Mouse (Mus musculus): ENCODE data around the gene Cyp2c69. TPM values are rescaled to one million over a fixed set of nuclear protein-coding genes. Genes with fewer than 3 reads are reported as not detected.
"Not testable (repeated sequence)": the region's sequence is repeated elsewhere in the genome, so short reads cannot be mapped to it uniquely, and the experiment has no call there.

The Cyp2c69 gene
- total RNA-seq (2014; rRNA removed; ENCODE audit: low replicate concordance) (not detected in 2 replicates), polyA plus RNA-seq (2015; fragmentation: Nextera tagmentation; extraction: Ambion mirVana) (not detected in 2 replicates)

- H3K9me3 ChIP-seq (replicated peaks; ENCODE audit: control insufficient read depth, low read length); ATAC-seq (ENCODE audit: insufficient read depth, low read depth); H3K36me3 ChIP-seq (replicated peaks; ENCODE audit: control insufficient read depth, insufficient read depth, low read length); H3K9ac ChIP-seq (replicated peaks; ENCODE audit: low read depth, low read length); H3K27ac ChIP-seq (ENCODE audit: low read depth); H3K4me2 ChIP-seq (ENCODE audit: low read depth, low read length); H3K4me3 ChIP-seq (ENCODE audit: low read depth, low read length); DNase-seq (ENCODE audit: low spot score); H3K4me1 ChIP-seq (ENCODE audit: control insufficient read depth, insufficient read depth); H3K27me3 ChIP-seq (ENCODE audit: control insufficient read depth, insufficient read depth, low read length): not testable (repeated sequence)
- WGBS: 71% methylated on average over 3 of the region's 3 CpGs
Measured at GRCm38 (mm10) chr19:39886699-39887098, at the start of gene Cyp2c69. TSS of gene Cyp2c69 (minus strand) at chr19:39886799.

GRCm38 (mm10) chr19:39935396-39935795, 48.8 kb upstream of the Cyp2c69 start:
- 87% methylated on average over 2 of the region's 2 CpGs for WGBS
- H3K27ac ChIP-seq (ENCODE audit: low read depth): no peak overlapping the region
- ATAC-seq (ENCODE audit: insufficient read depth, low read depth) (no peak), DNase-seq (ENCODE audit: low spot score) (no peak)
- H3K4me2 ChIP-seq (ENCODE audit: low read depth, low read length): no peak overlapping the region
- H3K27me3 ChIP-seq (ENCODE audit: control insufficient read depth, insufficient read depth, low read length): no peaks in the 10 kb centered on the region
- H3K36me3 ChIP-seq (replicated peaks; ENCODE audit: control insufficient read depth, insufficient read depth, low read length): no peaks in the 10 kb centered on the region
- H3K4me3 ChIP-seq (ENCODE audit: low read depth, low read length): no peak overlapping the region
- H3K9ac ChIP-seq (replicated peaks; ENCODE audit: low read depth, low read length): no peak overlapping the region
- no peak for TF ChIP-seq EP300 (IDR thresholded peaks at IDR 0.05; ENCODE audit: low read depth)
- no peak for TF ChIP-seq CTCF (IDR thresholded peaks at IDR 0.05; ENCODE audit: low read depth)
- H3K4me1 ChIP-seq (ENCODE audit: control insufficient read depth, insufficient read depth): no peaks in the 10 kb centered on the region
- no peaks in the 10 kb centered on the region; the same call in 1 of the 2 replicates for H3K9me3 ChIP-seq (replicated peaks; ENCODE audit: control insufficient read depth, low read length)

- no peak for DNase-seq (ENCODE audit: low spot score)
- no peak overlapping the region for H3K27ac ChIP-seq (ENCODE audit: low read depth)
- no peaks in the 10 kb centered on the region; the same call in 1 of the 2 replicates for H3K9me3 ChIP-seq (replicated peaks; ENCODE audit: control insufficient read depth, low read length)
- H3K27me3 ChIP-seq (ENCODE audit: control insufficient read depth, insufficient read depth, low read length): no peaks in the 10 kb centered on the region
- H3K9ac ChIP-seq (replicated peaks; ENCODE audit: low read depth, low read length): no peak overlapping the region
- H3K36me3 ChIP-seq (replicated peaks; ENCODE audit: control insufficient read depth, insufficient read depth, low read length): no peaks in the 10 kb centered on the region
- no peak overlapping the region for H3K4me2 ChIP-seq (ENCODE audit: low read depth, low read length)
- TF ChIP-seq EP300 (IDR thresholded peaks at IDR 0.05; ENCODE audit: low read depth): no peak
- TF ChIP-seq CTCF (IDR thresholded peaks at IDR 0.05; ENCODE audit: low read depth): no peak
- H3K4me1 ChIP-seq (ENCODE audit: control insufficient read depth, insufficient read depth): no peaks in the 10 kb centered on the region
- H3K4me3 ChIP-seq (ENCODE audit: low read depth, low read length): no peak overlapping the region
- 63% methylated on average over 1 of the region's 1 CpGs for WGBS
- ATAC-seq (ENCODE audit: insufficient read depth, low read depth): no peak
Measured at GRCm38 (mm10) chr19:39930032-39930431, 43.4 kb upstream of the Cyp2c69 start.

- Histone ChIP-seq H3K4me2 (ENCODE audit: low read depth, low read length) (no peak overlapping the region), H3K27ac (ENCODE audit: low read depth) (no peak overlapping the region), H3K9me3 (replicated peaks; ENCODE audit: control insufficient read depth, low read length) (no peaks in the 10 kb centered on the region), H3K27me3 (ENCODE audit: control insufficient read depth, insufficient read depth, low read length) (no peaks in the 10 kb centered on the region), H3K9ac (replicated peaks; ENCODE audit: low read depth, low read length) (no peak overlapping the region), H3K4me1 (ENCODE audit: control insufficient read depth, insufficient read depth) (no peaks in the 10 kb centered on the region), H3K4me3 (ENCODE audit: low read depth, low read length) (no peak overlapping the region), H3K36me3 (replicated peaks; ENCODE audit: control insufficient read depth, insufficient read depth, low read length) (no peaks in the 10 kb centered on the region)
- ATAC-seq (ENCODE audit: insufficient read depth, low read depth) (no peak), DNase-seq (ENCODE audit: low spot score) (no peak)
- no peak for TF ChIP-seq EP300 (IDR thresholded peaks at IDR 0.05; ENCODE audit: low read depth)
- TF ChIP-seq CTCF (IDR thresholded peaks at IDR 0.05; ENCODE audit: low read depth): no peak
- WGBS: 74% methylated on average over 2 of the region's 2 CpGs
Measured at GRCm38 (mm10) chr19:39901656-39902055, 15.1 kb upstream of the Cyp2c69 start.

GRCm38 (mm10) chr19:39890079-39890478, 3.5 kb upstream of the Cyp2c69 start:
- not testable (repeated sequence) for H3K4me1 ChIP-seq (ENCODE audit: control insufficient read depth, insufficient read depth); H3K36me3 ChIP-seq (replicated peaks; ENCODE audit: control insufficient read depth, insufficient read depth, low read length); H3K27me3 ChIP-seq (ENCODE audit: control insufficient read depth, insufficient read depth, low read length); DNase-seq (ENCODE audit: low spot score); H3K4me3 ChIP-seq (ENCODE audit: low read depth, low read length); H3K9ac ChIP-seq (replicated peaks; ENCODE audit: low read depth, low read length); ATAC-seq (ENCODE audit: insufficient read depth, low read depth); H3K9me3 ChIP-seq (replicated peaks; ENCODE audit: control insufficient read depth, low read length); H3K27ac ChIP-seq (ENCODE audit: low read depth); H3K4me2 ChIP-seq (ENCODE audit: low read depth, low read length)
- 80% methylated on average over 3 of the region's 3 CpGs for WGBS

GRCm38 (mm10) chr19:39866133-39866532, 20.5 kb downstream of the Cyp2c69 start:
- H3K27ac ChIP-seq (ENCODE audit: low read depth): no peak overlapping the region
- H3K4me1 ChIP-seq (ENCODE audit: control insufficient read depth, insufficient read depth): no peaks in the 10 kb centered on the region
- no peak for DNase-seq (ENCODE audit: low spot score)
- TF ChIP-seq EP300 (IDR thresholded peaks at IDR 0.05; ENCODE audit: low read depth): no peak
- no peak for TF ChIP-seq CTCF (IDR thresholded peaks at IDR 0.05; ENCODE audit: low read depth)
- ATAC-seq (ENCODE audit: insufficient read depth, low read depth): no peak
- H3K4me3 ChIP-seq (ENCODE audit: low read depth, low read length): no peak overlapping the region
- WGBS: 33% methylated on average over 1 of the region's 1 CpGs
- H3K27me3 ChIP-seq (ENCODE audit: control insufficient read depth, insufficient read depth, low read length): no peaks in the 10 kb centered on the region
- H3K36me3 ChIP-seq (replicated peaks; ENCODE audit: control insufficient read depth, insufficient read depth, low read length): no peaks in the 10 kb centered on the region
- H3K9me3 ChIP-seq (replicated peaks; ENCODE audit: control insufficient read depth, low read length): no peaks in the 10 kb centered on the region
- no peak overlapping the region for H3K9ac ChIP-seq (replicated peaks; ENCODE audit: low read depth, low read length)
- no peak overlapping the region for H3K4me2 ChIP-seq (ENCODE audit: low read depth, low read length)

GRCm38 (mm10) chr19:39820931-39821330, 65.7 kb downstream of the Cyp2c69 start:
- not testable (repeated sequence) for DNase-seq (ENCODE audit: low spot score); H3K4me3 ChIP-seq (ENCODE audit: low read depth, low read length); ATAC-seq (ENCODE audit: insufficient read depth, low read depth); H3K9ac ChIP-seq (replicated peaks; ENCODE audit: low read depth, low read length); H3K36me3 ChIP-seq (replicated peaks; ENCODE audit: control insufficient read depth, insufficient read depth, low read length); H3K4me2 ChIP-seq (ENCODE audit: low read depth, low read length); H3K4me1 ChIP-seq (ENCODE audit: control insufficient read depth, insufficient read depth); H3K27ac ChIP-seq (ENCODE audit: low read depth); H3K27me3 ChIP-seq (ENCODE audit: control insufficient read depth, insufficient read depth, low read length); H3K9me3 ChIP-seq (replicated peaks; ENCODE audit: control insufficient read depth, low read length)
- 55% methylated on average over 2 of the region's 2 CpGs for WGBS

- not testable (repeated sequence) for H3K4me2 ChIP-seq (ENCODE audit: low read depth, low read length); H3K4me1 ChIP-seq (ENCODE audit: control insufficient read depth, insufficient read depth); H3K9ac ChIP-seq (replicated peaks; ENCODE audit: low read depth, low read length); ATAC-seq (ENCODE audit: insufficient read depth, low read depth); H3K4me3 ChIP-seq (ENCODE audit: low read depth, low read length); H3K9me3 ChIP-seq (replicated peaks; ENCODE audit: control insufficient read depth, low read length); H3K27ac ChIP-seq (ENCODE audit: low read depth); DNase-seq (ENCODE audit: low spot score); H3K36me3 ChIP-seq (replicated peaks; ENCODE audit: control insufficient read depth, insufficient read depth, low read length); H3K27me3 ChIP-seq (ENCODE audit: control insufficient read depth, insufficient read depth, low read length)
- WGBS: 78% methylated on average over 1 of the region's 1 CpGs
Measured at GRCm38 (mm10) chr19:39816400-39816799, 70.2 kb downstream of the Cyp2c69 start.

All from heart, postnatal 0 days (tissue).